Mouse (Mus musculus) MEL (cell line): ENCODE measurements around the gene Arhgap9. TPM values are rescaled to one million over a fixed set of nuclear protein-coding genes. Genes with fewer than 3 reads are reported as not detected.

Source experiments
- DNase-seq: peaks from one replicate; pipeline ENCODE4 v3.0.0; 2011; ENCODE audit warnings: low read depth, low spot score
- H3K27ac ChIP-seq: 2 replicates; pipeline ENCODE4 v1.5.1; 2012; ENCODE audit warnings: low read depth, mild to moderate bottlenecking, control low read depth, low read length, moderate library complexity; ENCODE audit not compliant: control insufficient read depth
- H3K27me3 ChIP-seq, 2 experiments: fragments of 150-350 bp in 1 of 2; sonication (generic) in 1 of 2; 2 replicates each; pipeline ENCODE4 v1.6.1; 2012; ENCODE audit warnings: low read length in 2 of 2, mild to moderate bottlenecking in 2 of 2, improper control_type of control experiment in 1 of 2, moderate library complexity in 1 of 2; ENCODE audit not compliant: insufficient read depth in 2 of 2, control insufficient read depth in 1 of 2
- H3K36me3 ChIP-seq, 2 experiments: 2 replicates each; pipeline ENCODE4 v1.6.1; 2012 to 2014; ENCODE audit warnings: low read length in 2 of 2, improper control_type of control experiment in 1 of 2, inconsistent platforms in 1 of 2, mild to moderate bottlenecking in 1 of 2; ENCODE audit not compliant: insufficient read depth in 2 of 2, control insufficient read depth in 1 of 2
- H3K4me1 ChIP-seq, 2 experiments: fragments of 150-350 bp in 1 of 2; sonication (generic) in 1 of 2; 2 replicates each; pipeline ENCODE4 v1.6.1; 2012; ENCODE audit warnings: low read length in 2 of 2, improper control_type of control experiment in 1 of 2, mild to moderate bottlenecking in 1 of 2; ENCODE audit not compliant: insufficient read depth in 2 of 2, control insufficient read depth in 1 of 2
- H3K4me3 ChIP-seq, 2 experiments: fragments of 150-350 bp in 1 of 2; sonication (generic) in 1 of 2; 2 replicates each; pipeline ENCODE4 v1.5.1; 2012; ENCODE audit warnings: low read depth in 2 of 2, low read length in 2 of 2, mild to moderate bottlenecking in 2 of 2, moderate library complexity in 2 of 2, control low read depth in 1 of 2, improper control_type of control experiment in 1 of 2; ENCODE audit not compliant: control insufficient read depth in 1 of 2, insufficient read depth in 1 of 2
- H3K79me2 ChIP-seq: 2 replicates; pipeline ENCODE4 v1.6.1; 2012; ENCODE audit warnings: mild to moderate bottlenecking, low read length, moderate library complexity; ENCODE audit not compliant: control insufficient read depth, poor library complexity, insufficient read depth
- H3K9ac ChIP-seq: 2 replicates; pipeline ENCODE4 v1.6.1; 2012; ENCODE audit warnings: low read depth, mild to moderate bottlenecking, control low read depth, low read length, moderate library complexity; ENCODE audit not compliant: control insufficient read depth, poor library complexity, severe bottlenecking
- H3K9me3 ChIP-seq: fragments of 150-350 bp; sonication (generic); replicated peaks from 2 replicates; pipeline ENCODE4 v1.6.1; 2012; ENCODE audit warnings: mild to moderate bottlenecking, low read length, improper control_type of control experiment, moderate library complexity; ENCODE audit not compliant: insufficient read depth
- BHLHE40 ChIP-seq: IDR thresholded peaks from 2 replicates; pipeline ENCODE4 v1.6.1; 2012; ENCODE audit warnings: low read depth, mild to moderate bottlenecking, inconsistent platforms, low read length, improper control_type of control experiment, borderline replicate concordance
- CHD1 ChIP-seq: IDR thresholded peaks from 2 replicates; pipeline ENCODE4 v1.6.1; 2012; ENCODE audit warnings: low read depth, mild to moderate bottlenecking, inconsistent platforms, low read length, improper control_type of control experiment
- CHD2 ChIP-seq: IDR thresholded peaks from 2 replicates; pipeline ENCODE4 v1.6.1; 2011; ENCODE audit warnings: low read length, improper control_type of control experiment
- E2F4 ChIP-seq: IDR thresholded peaks from 2 replicates; pipeline ENCODE4 v1.6.1; 2011; ENCODE audit warnings: low read depth, low read length, improper control_type of control experiment, borderline replicate concordance
- ETS1 ChIP-seq: IDR thresholded peaks from 2 replicates; pipeline ENCODE4 v1.6.1; 2012; ENCODE audit warnings: low read depth, mild to moderate bottlenecking, inconsistent platforms, low read length, improper control_type of control experiment, moderate library complexity
- GABPA ChIP-seq: IDR thresholded peaks from 2 replicates; pipeline ENCODE4 v1.6.1; 2012; ENCODE audit warnings: low read depth, mild to moderate bottlenecking, inconsistent platforms, low read length, improper control_type of control experiment, moderate library complexity
- KAT2A ChIP-seq: conservative IDR thresholded peaks from 2 replicates; pipeline ENCODE4 v1.6.1; 2012; ENCODE audit warnings: low read depth, low read length, improper control_type of control experiment, inconsistent platforms
- MAFK ChIP-seq: IDR thresholded peaks from 2 replicates; pipeline ENCODE4 v1.6.1; 2011; ENCODE audit warnings: low read depth, mild to moderate bottlenecking, low read length, improper control_type of control experiment, borderline replicate concordance
- MAX ChIP-seq: IDR thresholded peaks from 2 replicates; pipeline ENCODE4 v1.6.1; 2011; ENCODE audit warnings: low read length, improper control_type of control experiment
- NRF1 ChIP-seq: IDR thresholded peaks from 2 replicates; pipeline ENCODE4 v1.6.1; 2014; ENCODE audit warnings: low read depth, mild to moderate bottlenecking, inconsistent platforms, low read length, improper control_type of control experiment, moderate library complexity; ENCODE audit not compliant: poor library complexity, insufficient read depth, severe bottlenecking
- POLR2AphosphoS2 ChIP-seq: IDR thresholded peaks from 2 replicates; pipeline ENCODE4 v1.6.1; 2011; ENCODE audit warnings: low read length, improper control_type of control experiment
- TBP ChIP-seq: IDR thresholded peaks from 2 replicates; pipeline ENCODE4 v1.8.0; 2011; ENCODE audit warnings: low read depth, low read length, improper control_type of control experiment
- TCF12 ChIP-seq: IDR thresholded peaks from 2 replicates; pipeline ENCODE4 v1.6.1; 2014; ENCODE audit warnings: low read depth, mild to moderate bottlenecking, inconsistent platforms, low read length, improper control_type of control experiment, moderate library complexity
- UBTF ChIP-seq: IDR thresholded peaks from 2 replicates; pipeline ENCODE4 v1.6.1; 2012; ENCODE audit warnings: low read depth, mild to moderate bottlenecking, inconsistent platforms, low read length, improper control_type of control experiment, moderate library complexity, borderline replicate concordance; ENCODE audit not compliant: insufficient read depth
- ZC3H11A ChIP-seq: IDR thresholded peaks from 2 replicates; pipeline ENCODE4 v1.6.1; 2012; ENCODE audit warnings: low read depth, mild to moderate bottlenecking, inconsistent platforms, low read length, improper control_type of control experiment
- polyA plus RNA-seq, 2 experiments: library from polyadenylated mRNA; stranded (reverse) in 1 of 2; unstranded in 1 of 2; fragments of >175 nt in 1 of 2; fragments of >200 nt in 1 of 2; gene quantifications; 2 replicates each; pipeline versions ENCODE4 v1.2.1 to v1.2.4; 2012; ENCODE audit warnings: low replicate concordance in 2 of 2, low read depth in 1 of 2; ENCODE audit not compliant: insufficient read length in 2 of 2, insufficient read depth in 1 of 2, missing spikeins in 1 of 2
- total RNA-seq: library from RNA; depleted of rRNA; stranded (reverse); fragments of 300-350 nt; gene quantifications from 2 replicates; pipeline ENCODE4 v1.2.3, GENCODE M21; 2012

The Arhgap9 gene
- total and polyA plus RNA-seq, 3 experiments = 24.4 to 41.1 TPM; not detected in 1

GRCm38 (mm10) chr10:127353909-127354895, 32.4 kb downstream of the Arhgap9 start, which contains the start of gene Inhbe:
Gene Inhbe, minus strand, starts transcription at chr10:127354411.
- Histone ChIP-seq H3K79me2 (no peaks in the 10 kb centered on the region), H3K9ac (no peak within 1 kb of the TSS), H3K9me3 (no peaks in the 10 kb centered on the region), H3K27ac (no peak within 1 kb of the TSS), H3K27me3 (peaks cover 0 to 1% of the 10 kb centered on the region in 2 experiments; a peak in 2 of 4 replicates), H3K36me3 (no peaks in the 10 kb centered on the region; a peak in 1 of 4 replicates), H3K4me1 (peaks cover 0 to 14% of the 10 kb centered on the region in 2 experiments; a peak in 2 of 4 replicates), H3K4me3 (no peak within 1 kb of the TSS)
- TF ChIP-seq TCF12 (no peak), ZC3H11A (no peak), KAT2A (no peak), ETS1 (no peak), GABPA (no peak), BHLHE40 (no peak), CHD2 (no peak), POLR2AphosphoS2 (no peak), NRF1 (no peak), MAX (no peak)
- DNase-seq = no peak

DNA sequence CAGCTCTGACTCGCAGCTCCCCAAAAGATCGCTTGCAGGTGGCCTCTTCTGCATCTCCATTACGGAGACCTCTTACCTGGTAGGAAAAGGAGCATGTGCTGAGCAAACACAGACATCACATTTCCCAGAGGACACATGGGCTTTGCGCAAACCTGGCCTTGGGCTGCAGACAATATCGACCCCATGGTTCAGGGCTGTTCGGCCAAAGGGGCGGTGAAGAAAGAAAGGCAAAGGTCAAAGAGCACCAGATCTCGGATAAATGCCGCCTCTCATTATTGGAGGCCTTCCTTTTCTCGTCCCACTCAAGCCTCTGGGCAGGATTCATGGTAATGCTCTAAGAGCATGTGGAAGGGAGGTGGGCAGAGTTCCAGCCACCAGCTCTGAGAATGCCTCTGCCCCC, 33.6 kb downstream of the Arhgap9 start:
- no peaks in the 10 kb centered on the region for H3K79me2 ChIP-seq
- TF ChIP-seq MAFK (no peak), POLR2AphosphoS2 (no peak), E2F4 (no peak), CHD1 (no peak), CHD2 (no peak), GABPA (no peak), UBTF (no peak), TBP (no peak)
- DNase-seq = no peak
- H3K36me3 ChIP-seq = no peaks in the 10 kb centered on the region; a peak in 1 of 4 replicates
- no peak overlapping the region for H3K4me3 ChIP-seq
- H3K27me3 ChIP-seq = peaks cover 0 to 1% of the 10 kb centered on the region in 2 experiments; a peak in 2 of 4 replicates
- no peak overlapping the region for H3K9ac ChIP-seq
- H3K9me3 ChIP-seq = no peaks in the 10 kb centered on the region
- H3K4me1 ChIP-seq = peaks cover 0 to 11% of the 10 kb centered on the region in 2 experiments; a peak in 2 of 4 replicates
- H3K27ac ChIP-seq = no peak overlapping the region
